Comparison of ENCODE assay signal across 31 mouse cellular contexts in genomic region chr9:78474771-78475382, GRCm38 (mm10). TPM values are rescaled to one million over a fixed set of nuclear protein-coding genes. Genes with fewer than 3 reads are reported as not detected.
DNase-seq lines count a peak whose midpoint lies in the region; ATAC-seq lines count a peak whose summit lies in the region.
"Had no signal": no experiment of that assay in that cellular context is flagged by ENCODE, and none has a peak within 500 bp of the region (broad histone marks: within the 10 kb centered on the region; RNA-seq: fewer than 3 reads in every experiment).

No protein-coding gene starts in this region.

- DNase-seq in embryonic facial prominence, embryonic 10.5 days (ENCODE audit: low spot score) = no peak
- DNase-seq in retina, postnatal 1 day = peak; percentile 23
- DNase-seq in retina, embryonic 14.5 days (ENCODE audit: low spot score) = no peak
- DNase-seq in R1 (ENCODE audit: low read depth, low spot score) = peak; percentile 59
- DNase-seq in kidney, adult 9 months = no peak
- no peak for DNase-seq in adrenal gland, adult 2 months
- DNase-seq: adrenal gland, postnatal 10 days; cerebellum, adult 8-10 months; cerebellum, postnatal 36 days; embryo, embryonic 11 days; gastrocnemius, postnatal 14 days; heart, postnatal 14 days; kidney, adult 2 months; kidney, postnatal 10 days; lung, adult 18-20 months; midbrain, embryonic 14.5 days had no signal

- H3K9me3 ChIP-seq in embryonic facial prominence, embryonic 15.5 days (replicated peaks) = no peaks in the 10 kb centered on the region
- H3K9me3 ChIP-seq in embryonic facial prominence, embryonic 10.5 days = no peaks in the 10 kb centered on the region
- H3K9me3 ChIP-seq: forebrain, embryonic 13.5 days; G1E; hindbrain, embryonic 10.5 days; hindbrain, embryonic 15.5 days; intestine, embryonic 15.5 days had no signal

- whole genome bisulfite sequencing in embryonic facial prominence, embryonic 15.5 days = 78% methylated on average over 5 of the region's 5 CpGs
- 91% methylated on average over 5 of the region's 5 CpGs for WGBS in embryonic facial prominence, embryonic 10.5 days

- peaks cover 4% of the 10 kb centered on the region; the same call in 1 of the 2 replicates for H3K4me1 ChIP-seq in embryonic facial prominence, embryonic 15.5 days
- peaks cover 11% of the 10 kb centered on the region for H3K4me1 ChIP-seq in embryonic facial prominence, embryonic 10.5 days

- 0 out of 2 replicates have a peak overlapping the region, but pooled peaks have one; percentile 8 for H3K27ac ChIP-seq in embryonic facial prominence, embryonic 15.5 days (replicated peaks)
- H3K27ac ChIP-seq in embryonic facial prominence, embryonic 10.5 days (replicated peaks) = no peak overlapping the region
- H3K27ac ChIP-seq: forebrain, embryonic 13.5 days; hindbrain, embryonic 10.5 days; hindbrain, embryonic 15.5 days; intestine, embryonic 15.5 days; macrophage had no signal

- H3K36me3 ChIP-seq in embryonic facial prominence, embryonic 15.5 days = peaks cover 54% of the 10 kb centered on the region
- peaks cover 84% of the 10 kb centered on the region for H3K36me3 ChIP-seq in embryonic facial prominence, embryonic 10.5 days (replicated peaks)

- H3K4me2 ChIP-seq in embryonic facial prominence, embryonic 15.5 days (replicated peaks) = no peak overlapping the region
- H3K4me2 ChIP-seq: forebrain, embryonic 13.5 days; hindbrain, embryonic 15.5 days; intestine, embryonic 15.5 days; liver, embryonic 11.5 days had no signal

- H3K9ac ChIP-seq in embryonic facial prominence, embryonic 15.5 days = no peak overlapping the region
- H3K9ac ChIP-seq: forebrain, embryonic 13.5 days; hindbrain, embryonic 15.5 days; intestine, embryonic 15.5 days had no signal

- H3K4me3 ChIP-seq in embryonic facial prominence, embryonic 15.5 days (replicated peaks) = no peak overlapping the region
- no peak overlapping the region for H3K4me3 ChIP-seq in embryonic facial prominence, embryonic 10.5 days
- H3K4me3 ChIP-seq: forebrain, embryonic 13.5 days; hindbrain, embryonic 10.5 days; hindbrain, embryonic 15.5 days; intestine, embryonic 15.5 days had no signal

- ATAC-seq in embryonic facial prominence, embryonic 15.5 days (ENCODE audit: insufficient number of reproducible peaks, low FRiP score, low TSS enrichment, low read depth) = no peak
- no peak for ATAC-seq in inflammation-experienced regulatory T-cells, adult 6 months
- ATAC-seq: activated CD4-positive, CD25-positive, alpha-beta regulatory T cell, adult 4 months; forebrain, embryonic 13.5 days; intestine, embryonic 15.5 days; lung, postnatal 0 days had no signal

- no peaks in the 10 kb centered on the region for H3K27me3 ChIP-seq in embryonic facial prominence, embryonic 15.5 days
- H3K27me3 ChIP-seq in embryonic facial prominence, embryonic 10.5 days (replicated peaks; ENCODE audit: low read depth, poor library complexity, severe bottlenecking) = no peaks in the 10 kb centered on the region
- H3K27me3 ChIP-seq: forebrain, embryonic 13.5 days; hindbrain, embryonic 15.5 days; intestine, embryonic 15.5 days had no signal

RNA-seq across cellular contexts. Expression of gene Eef1a1, which starts 14.1 kb away (rescaled TPM):
- 5,028 and 5,329 TPM in 2 replicates for polyA plus RNA-seq in embryonic facial prominence, embryonic 15.5 days (2015; fragmentation: Nextera tagmentation; extraction: Ambion mirVana)
- polyA plus RNA-seq in embryonic facial prominence, embryonic 10.5 days (2016; fragmentation: Nextera tagmentation; extraction: Ambion mirVana) = 3,747 and 3,838 TPM in 2 replicates
- over 10,000 TPM in 2 of 3 experiments, 1,000 to 10,000 TPM in 1; 7,660 to 11,983 (median 10,337) TPM for polyA plus RNA-seq in inflammation-experienced regulatory T-cells, adult 6 months (2017; shearing (Covaris generic))
- 1,000 to 10,000 TPM; 6,873 to 9,883 TPM for total RNA-seq in adrenal gland, adult 2 months (2021)
- polyA plus RNA-seq in adrenal gland, adult 2 months (2012; rRNA removed) = 813 and 861 TPM in 2 replicates

RNA-seq across cellular contexts. Expression of gene Gm17324, which starts 26.3 kb away (rescaled TPM):
- 0.88 and 1.1 TPM in 2 replicates for polyA plus RNA-seq in embryonic facial prominence, embryonic 15.5 days (2015; fragmentation: Nextera tagmentation; extraction: Ambion mirVana)
- 0.30 and 0.78 TPM in 2 replicates for polyA plus RNA-seq in embryonic facial prominence, embryonic 10.5 days (2016; fragmentation: Nextera tagmentation; extraction: Ambion mirVana)
- polyA plus RNA-seq in inflammation-experienced regulatory T-cells, adult 6 months (2017; shearing (Covaris generic)) = under 1 TPM in 1 of 3 experiments, not detected in 2; 0.40 TPM
- not detected for total RNA-seq in adrenal gland, adult 2 months (2021)
- polyA plus RNA-seq in adrenal gland, adult 2 months (2012; rRNA removed) = 0.95 and 1.5 TPM in 2 replicates
- total RNA-seq: G1E; gastrocnemius, postnatal 14 days; heart, postnatal 14 days; megakaryocyte-erythroid progenitor cell, adult 5-6 weeks; neutrophil, adult 5-6 weeks had no signal
- polyA plus RNA-seq: activated CD4-positive, CD25-positive, alpha-beta regulatory T cell, adult 4 months; C2C12; macrophage; small intestine, adult 2 months had no signal

RNA-seq across cellular contexts. Expression of gene Mto1, which starts 26.9 kb away (rescaled TPM):
- polyA plus RNA-seq in embryonic facial prominence, embryonic 15.5 days (2015; fragmentation: Nextera tagmentation; extraction: Ambion mirVana) = 21.2 and 23.6 TPM in 2 replicates
- 23.0 and 23.8 TPM in 2 replicates for polyA plus RNA-seq in embryonic facial prominence, embryonic 10.5 days (2016; fragmentation: Nextera tagmentation; extraction: Ambion mirVana)
- polyA plus RNA-seq in inflammation-experienced regulatory T-cells, adult 6 months (2017; shearing (Covaris generic)) = 10 to 100 TPM; 12.8 to 19.9 (median 16.0) TPM
- total RNA-seq in adrenal gland, adult 2 months (2021) = 10 to 100 TPM; 26.6 to 27.7 TPM
- polyA plus RNA-seq in adrenal gland, adult 2 months (2012; rRNA removed) = 57.4 and 76.5 TPM in 2 replicates

RNA-seq across cellular contexts. Expression of gene Cgas, which starts 31.8 kb away (rescaled TPM):
- 2.5 and 3.3 TPM in 2 replicates for polyA plus RNA-seq in embryonic facial prominence, embryonic 15.5 days (2015; fragmentation: Nextera tagmentation; extraction: Ambion mirVana)
- 0.21 and 0.55 TPM in 2 replicates for polyA plus RNA-seq in embryonic facial prominence, embryonic 10.5 days (2016; fragmentation: Nextera tagmentation; extraction: Ambion mirVana)
- polyA plus RNA-seq in inflammation-experienced regulatory T-cells, adult 6 months (2017; shearing (Covaris generic)) = 1 to 10 TPM; 2.4 to 4.1 (median 2.5) TPM
- total RNA-seq in adrenal gland, adult 2 months (2021) = under 1 TPM; 0.52 to 0.73 TPM
- polyA plus RNA-seq in adrenal gland, adult 2 months (2012; rRNA removed) = 0.49 and 0.67 TPM in 2 replicates

Comparison
In these comparisons a context has a peak if more than half of its experiments do, and no peak if none do; other contexts are left out.
1. DNase-seq: peak in retina, postnatal 1 day (single experiment) and R1 (single experiment); none in embryonic facial prominence, embryonic 10.5 days (single experiment), retina, embryonic 14.5 days (single experiment), kidney, adult 9 months (single experiment) and adrenal gland, adult 2 months (single experiment).